Mouse (Mus musculus): Measurements from ENCODE around the gene Mttp.

GRCm38 (mm10) chr3:138074214-138074613, 70.6 kb downstream of the Mttp start:
- TF ChIP-seq TAL1 (IDR thresholded peaks at IDR 0.05; ENCODE audit: low read length) (no peak), GATA1 (IDR thresholded peaks at IDR 0.05; ENCODE audit: low read length) (no peak)
